In the genomic region with DNA sequence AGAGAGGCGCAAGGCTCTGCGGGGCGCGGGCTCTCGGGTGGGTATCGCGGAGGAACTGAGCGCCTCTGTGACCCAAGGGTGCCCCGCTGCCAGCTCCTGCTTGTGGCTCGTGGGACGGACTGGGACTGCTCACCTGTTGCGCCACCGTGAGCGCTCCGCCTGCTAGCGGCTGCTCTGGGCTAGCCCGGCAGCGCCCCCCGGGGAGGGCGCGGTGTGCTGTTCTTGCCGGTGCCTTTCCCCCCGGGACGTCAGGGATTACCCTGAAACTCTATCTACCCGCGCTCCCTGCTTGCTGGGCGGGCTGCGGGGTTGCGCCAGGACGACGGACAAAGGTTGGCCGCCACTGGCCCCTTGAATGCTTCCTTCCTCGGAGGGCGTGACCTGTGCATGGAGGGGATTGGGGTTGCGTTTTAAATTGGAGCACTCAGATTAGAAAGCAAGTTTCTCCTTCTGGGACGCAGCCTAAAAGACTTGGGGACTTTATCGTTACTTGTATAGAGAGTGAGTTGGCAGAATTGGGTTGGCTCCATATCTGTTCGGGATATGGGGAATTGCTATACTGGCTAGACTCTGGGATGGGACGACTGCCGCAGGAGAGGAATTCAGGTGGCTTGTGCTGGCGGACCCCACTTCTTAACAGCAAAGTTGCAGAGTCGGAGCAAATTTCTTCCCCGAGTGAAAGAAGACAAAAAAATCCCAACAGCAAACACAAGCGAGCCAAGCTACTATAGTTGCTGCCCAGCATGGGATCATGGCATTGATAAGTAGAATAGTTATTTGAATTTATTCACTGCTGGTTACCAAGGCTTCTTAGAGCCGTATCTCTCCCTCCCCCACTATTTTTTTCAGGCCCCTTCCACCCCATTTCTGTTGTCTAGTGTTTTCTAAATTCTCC, we compare ENCODE assay signal across 9 mouse cellular contexts. TPM values are rescaled to one million over a fixed set of nuclear protein-coding genes. Genes with fewer than 3 reads are reported as not detected.
DNase-seq lines count a peak whose midpoint lies in the region; ATAC-seq and TF ChIP-seq lines count a peak whose summit lies in the region.
"Had no signal": no experiment of that assay in that cellular context is flagged by ENCODE, and none has a peak within 500 bp of the region (broad histone marks: within the 10 kb centered on the region; RNA-seq: fewer than 3 reads in every experiment).

No protein-coding gene starts in this region.

- under 1% methylated on average over 45 of the region's 45 CpGs for WGBS in forebrain, embryonic 11.5 days
- under 1% methylated on average over 38 of the region's 45 CpGs for WGBS in limb, embryonic 14.5 days
- 0% methylated on average over 45 of the region's 45 CpGs for WGBS in midbrain, embryonic 14.5 days

- H3K9me3 ChIP-seq in MEL (replicated peaks; ENCODE audit: insufficient read depth, low read length), result no peaks in the 10 kb centered on the region
- no peaks in the 10 kb centered on the region for H3K9me3 ChIP-seq in forebrain, embryonic 11.5 days (ENCODE audit: control insufficient read depth, low read length)
- H3K9me3 ChIP-seq in limb, embryonic 14.5 days (ENCODE audit: control insufficient read depth, low read length), result no peaks in the 10 kb centered on the region
- H3K9me3 ChIP-seq in midbrain, embryonic 14.5 days (ENCODE audit: control insufficient read depth, low read length), result no peaks in the 10 kb centered on the region

- H3K79me2 ChIP-seq in MEL (ENCODE audit: control insufficient read depth, insufficient read depth, low read length, poor library complexity), result no peaks in the 10 kb centered on the region

- H3K27ac ChIP-seq in MEL (ENCODE audit: control insufficient read depth, low read depth, low read length), result no peak overlapping the region
- H3K27ac ChIP-seq in forebrain, embryonic 11.5 days (ENCODE audit: low read depth, low read length), result peak overlapping the region; percentile 92
- no peak overlapping the region for H3K27ac ChIP-seq in limb, embryonic 14.5 days (replicated peaks; ENCODE audit: low read depth, low read length)
- peak overlapping the region; percentile 49; the same call in 1 of the 2 replicates for H3K27ac ChIP-seq in midbrain, embryonic 14.5 days (replicated peaks; ENCODE audit: low read depth, low read length)
- H3K27ac ChIP-seq: macrophage had no signal

- DNase-seq in adrenal gland, postnatal 10 days, result peak; percentile 74
- DNase-seq in adrenal gland, adult 18-20 months (ENCODE audit: low spot score in 2 of 2), result no peak
- peak; percentile 53 for DNase-seq in MEL (ENCODE audit: low read depth, low spot score)
- DNase-seq in forebrain, embryonic 11.5 days (ENCODE audit: low spot score), result peak; percentile 59
- DNase-seq in limb, embryonic 14.5 days (ENCODE audit: low spot score), result peak; percentile 42
- peak; percentile 78 for DNase-seq in midbrain, embryonic 14.5 days
- peak; percentile 12 to 31 for DNase-seq in thymus, postnatal 10 days (ENCODE audit: low spot score in 2 of 2)

- TF ChIP-seq RAD21 in MEL (IDR thresholded peaks at IDR 0.05; ENCODE audit: low read depth, low read length), result no peak

- no peak; the same call in 1 of the 2 replicates for ATAC-seq in forebrain, embryonic 11.5 days (replicated peaks; ENCODE audit: low FRiP score)
- ATAC-seq in hematopoietic stem cell, adult 5-6 weeks (replicated peaks in 1 of 2; ENCODE audit: insufficient read depth in 1 of 2, low FRiP score in 2 of 2, low TSS enrichment in 1 of 2, low read depth in 1 of 2, poor library complexity in 2 of 2, severe bottlenecking in 2 of 2), result peak; percentile 7 to 23; a peak in 1 of 4 replicates
- ATAC-seq in limb, embryonic 14.5 days (ENCODE audit: low FRiP score, low read depth), result peak; percentile 20; the same call in 1 of the 2 replicates
- peak; percentile 49 for ATAC-seq in midbrain, embryonic 14.5 days (ENCODE audit: low FRiP score, low TSS enrichment)

- no peak for TF ChIP-seq POLR2A in MEL (IDR thresholded peaks at IDR 0.05; ENCODE audit: control insufficient read depth in 1 of 2, insufficient read depth in 1 of 2, low read depth in 1 of 2, low read length in 2 of 2, poor library complexity in 1 of 2)
- TF ChIP-seq POLR2A in limb, embryonic 14.5 days (IDR thresholded peaks at IDR 0.05; ENCODE audit: borderline replicate concordance, extremely low read depth, insufficient read depth, insufficient read length), result 0 out of 2 replicates have a peak, but pooled peaks have one; percentile 5

- no peaks in the 10 kb centered on the region for H3K4me1 ChIP-seq in MEL (ENCODE audit: control insufficient read depth in 1 of 2, insufficient read depth in 2 of 2, low read length in 2 of 2)
- H3K4me1 ChIP-seq in forebrain, embryonic 11.5 days (replicated peaks; ENCODE audit: control insufficient read depth, insufficient read depth, low read length), result peaks cover 20% of the 10 kb centered on the region
- H3K4me1 ChIP-seq in limb, embryonic 14.5 days (ENCODE audit: control insufficient read depth, insufficient read depth, low read length), result peaks cover 14% of the 10 kb centered on the region
- H3K4me1 ChIP-seq in midbrain, embryonic 14.5 days (ENCODE audit: control insufficient read depth, insufficient read depth, low read length), result peaks cover 40% of the 10 kb centered on the region

- H3K36me3 ChIP-seq in MEL (ENCODE audit: control insufficient read depth in 1 of 2, insufficient read depth in 2 of 2, low read length in 2 of 2), result no peaks in the 10 kb centered on the region
- H3K36me3 ChIP-seq in forebrain, embryonic 11.5 days (ENCODE audit: control insufficient read depth, insufficient read depth, low read length), result peaks cover 3% of the 10 kb centered on the region; the same call in 1 of the 2 replicates
- no peaks in the 10 kb centered on the region for H3K36me3 ChIP-seq in limb, embryonic 14.5 days (ENCODE audit: control insufficient read depth, insufficient read depth, low read length)
- no peaks in the 10 kb centered on the region for H3K36me3 ChIP-seq in midbrain, embryonic 14.5 days (ENCODE audit: control insufficient read depth, insufficient read depth, low read length)

- TF ChIP-seq EP300 in MEL (IDR thresholded peaks at IDR 0.05; ENCODE audit: low read depth in 1 of 2, low read length in 2 of 2), result no peak

- peak in 1 of 3 experiments; percentile 15; a peak in 1 of 6 replicates for TF ChIP-seq CTCF in MEL (IDR thresholded peaks at IDR 0.05 in 2 of 3, conservative IDR thresholded peaks at IDR 0.05 in 1 of 3; ENCODE audit: control insufficient read depth in 1 of 3, insufficient read depth in 1 of 3, low read depth in 2 of 3, low read length in 3 of 3, poor library complexity in 1 of 3, severe bottlenecking in 1 of 3)

- H3K4me2 ChIP-seq in forebrain, embryonic 11.5 days (ENCODE audit: low read depth, low read length, severe bottlenecking), result peak overlapping the region; percentile 81
- H3K4me2 ChIP-seq in limb, embryonic 14.5 days (replicated peaks; ENCODE audit: low read depth, low read length, severe bottlenecking), result peak overlapping the region; percentile 99
- H3K4me2 ChIP-seq in midbrain, embryonic 14.5 days (ENCODE audit: low read length), result peak overlapping the region; percentile 99

- H3K9ac ChIP-seq in MEL (ENCODE audit: control insufficient read depth, low read depth, low read length, poor library complexity, severe bottlenecking), result peak overlapping the region; percentile 7
- H3K9ac ChIP-seq in forebrain, embryonic 11.5 days (ENCODE audit: low read length), result peak overlapping the region; percentile 91
- peak overlapping the region; percentile 60 for H3K9ac ChIP-seq in limb, embryonic 14.5 days (ENCODE audit: low read depth, low read length, severe bottlenecking)
- peak overlapping the region; percentile 59 for H3K9ac ChIP-seq in midbrain, embryonic 14.5 days (replicated peaks; ENCODE audit: low read length)

- H3K27me3 ChIP-seq in MEL (ENCODE audit: control insufficient read depth in 1 of 2, insufficient read depth in 2 of 2, low read length in 2 of 2), result no peaks in the 10 kb centered on the region; a peak in 2 of 4 replicates
- H3K27me3 ChIP-seq in forebrain, embryonic 11.5 days (ENCODE audit: control insufficient read depth, insufficient read depth, low read length), result no peaks in the 10 kb centered on the region
- peaks cover 6% of the 10 kb centered on the region; the same call in 1 of the 2 replicates for H3K27me3 ChIP-seq in limb, embryonic 14.5 days (ENCODE audit: control insufficient read depth, insufficient read depth, low read length)
- H3K27me3 ChIP-seq in midbrain, embryonic 14.5 days (ENCODE audit: control insufficient read depth, insufficient read depth, low read length), result no peaks in the 10 kb centered on the region

- H3K4me3 ChIP-seq in MEL (ENCODE audit: control insufficient read depth in 1 of 2, insufficient read depth in 1 of 2, low read depth in 2 of 2, low read length in 2 of 2), result peak overlapping the region; percentile 54 to 60; a peak in 3 of 4 replicates
- H3K4me3 ChIP-seq in forebrain, embryonic 11.5 days (ENCODE audit: low read depth, low read length), result peak overlapping the region; percentile 79
- H3K4me3 ChIP-seq in limb, embryonic 14.5 days (replicated peaks; ENCODE audit: low read length), result peak overlapping the region; percentile 61
- peak overlapping the region; percentile 71 for H3K4me3 ChIP-seq in midbrain, embryonic 14.5 days (replicated peaks; ENCODE audit: low read depth, low read length)

TF ChIP-seq in MEL, 35 proteins besides CTCF, POLR2A, EP300 and RAD21:
- no peak for TF ChIP-seq ZC3H11A (IDR thresholded peaks at IDR 0.05; ENCODE audit: low read depth, low read length)

RNA-seq across cellular contexts. Expression of a gene that starts 1.3 kb away (rescaled TPM):
- 100 to 1,000 TPM in 1 of 2 experiments, 10 to 100 TPM in 1; 79.0 to 103 TPM for total RNA-seq in adrenal gland, postnatal 10 days (2021)
- total RNA-seq in adrenal gland, adult 18-20 months (2021), result 100 to 1,000 TPM in 1 of 2 experiments, 10 to 100 TPM in 1; 95.8 to 130 TPM
- total RNA-seq in MEL (2012; rRNA removed), result 0.33 and 0.39 TPM in 2 replicates
- polyA plus RNA-seq in MEL (2012; ENCODE audit: insufficient read depth in 1 of 2, insufficient read length in 2 of 2, low read depth in 1 of 2, low replicate concordance in 2 of 2, missing spikeins in 1 of 2), result 1 to 10 TPM in 1 of 2 experiments, not detected in 1; 1.5 TPM
- polyA plus RNA-seq in forebrain, embryonic 11.5 days (2014; fragmentation: Nextera tagmentation; extraction: Ambion mirVana), result 136 and 137 TPM in 2 replicates
- total RNA-seq in hematopoietic stem cell, adult 5-6 weeks (2017), result 33.3 and 40.7 TPM in 2 replicates
- 6.8 and 7.1 TPM in 2 replicates for polyA plus RNA-seq in limb, embryonic 14.5 days (2012; rRNA removed)
- polyA plus RNA-seq in limb, embryonic 14.5 days (2014; fragmentation: Nextera tagmentation; extraction: Ambion mirVana), result 9.5 and 9.9 TPM in 2 replicates
- polyA plus RNA-seq in midbrain, embryonic 14.5 days (2014; fragmentation: Nextera tagmentation; extraction: Ambion mirVana), result 22.0 and 31.6 TPM in 2 replicates

Comparison
In these comparisons a context has a peak if more than half of its experiments do, and no peak if none do; other contexts are left out.
1. DNase-seq: peak in adrenal gland, postnatal 10 days (single experiment), MEL (single experiment), forebrain, embryonic 11.5 days (single experiment), limb, embryonic 14.5 days (single experiment), midbrain, embryonic 14.5 days (single experiment) and thymus, postnatal 10 days (2 of 2); none in adrenal gland, adult 18-20 months (0 of 2).
2. H3K27ac ChIP-seq: peak in forebrain, embryonic 11.5 days (single experiment) and midbrain, embryonic 14.5 days (single experiment); none in MEL (single experiment) and limb, embryonic 14.5 days (single experiment).
3. H3K9ac ChIP-seq: peak in every context shown above with its lines; median percentile 91 in forebrain, embryonic 11.5 days; 60 in limb, embryonic 14.5 days; 59 in midbrain, embryonic 14.5 days; 7 in MEL.
4. RNA of a gene that starts 1.3 kb away (total RNA-seq): 95.8 to 130 TPM in adrenal gland, adult 18-20 months, 79.0 to 103 TPM in adrenal gland, postnatal 10 days and 33.3 to 40.7 TPM in hematopoietic stem cell, adult 5-6 weeks; 0.33 to 0.39 TPM in MEL; every median in the first group is over 10 times any median in the second.
5. Peak in every context shown above with its lines, with median percentiles within 50 percentile points of each other: H3K4me3 ChIP-seq and H3K4me2 ChIP-seq.